Mouse (Mus musculus) cerebellum, adult 9-10 months (tissue): ENCODE data around the gene Usp32.

Source experiments
- DNase-seq: peaks from one replicate; pipeline ENCODE4 v3.0.0; 2022

Gene Usp32

GRCm38 (mm10) chr11:84944639-84945435 lies 195.1 kb downstream of the Usp32 start:
- no peak for DNase-seq

GRCm38 (mm10) chr11:84943948-84944347 lies 196.0 kb downstream of the Usp32 start:
- DNase-seq, result no peak

- no peak for DNase-seq
Observed at GRCm38 (mm10) chr11:84940140-84940539, 199.8 kb downstream of the Usp32 start.

GRCm38 (mm10) chr11:84939508-84940053 lies 200.4 kb downstream of the Usp32 start:
- DNase-seq, result no peak
